Mouse (Mus musculus): ENCODE measurements around the gene Matn4. TPM values are rescaled to one million over a fixed set of nuclear protein-coding genes. Genes with fewer than 3 reads are reported as not detected.

Gene Matn4
- polyA plus RNA-seq, 1 experiment, result 78.0 TPM

DNA sequence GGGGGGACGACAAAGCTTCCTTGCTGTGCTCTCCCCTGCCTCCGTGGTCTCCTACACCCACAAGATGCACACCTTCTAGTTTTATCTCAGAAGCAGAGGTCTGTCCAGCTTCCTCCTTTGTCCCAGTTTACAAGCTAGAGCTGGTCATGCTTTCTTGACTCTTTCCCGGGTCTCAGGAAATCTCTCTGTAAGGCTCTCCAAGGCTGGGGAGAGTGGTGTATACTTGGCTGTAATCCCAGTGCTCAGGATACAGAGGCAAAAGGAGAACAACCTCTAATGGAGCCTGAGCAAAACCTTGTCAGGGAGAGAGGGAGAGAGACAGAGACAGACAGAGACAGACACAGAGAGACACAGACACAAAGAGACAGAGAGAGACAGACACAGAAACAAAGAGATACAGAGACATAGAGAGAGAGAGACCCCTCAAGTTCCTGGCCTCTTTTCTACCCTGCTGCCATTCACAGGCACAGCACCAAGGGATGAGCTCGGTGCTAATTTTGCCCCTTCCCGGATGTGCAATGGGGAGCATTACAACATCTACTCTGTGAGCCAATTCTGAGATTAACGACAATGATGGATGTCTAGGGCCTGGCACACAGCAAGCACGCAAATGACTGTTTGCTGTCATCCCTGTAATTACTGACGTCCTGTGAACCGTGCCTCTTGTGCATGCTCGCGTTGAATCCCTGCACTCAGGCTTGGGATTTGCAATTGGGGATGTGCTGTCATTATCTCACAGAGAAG is 21.1 kb downstream of the Matn4 start:
- DNase-seq, result no peak
- WGBS, result 35% methylated on average over 11 of the region's 11 CpGs

GRCm38 (mm10) chr2:164382971-164383370 is 22.0 kb downstream of the Matn4 start:
- no peak for DNase-seq
- Histone ChIP-seq H3K4me1 (ENCODE audit: control insufficient read depth, insufficient read depth, low read length) (no peaks in the 10 kb centered on the region; the same call in 1 of the 2 replicates), H3K4me3 (replicated peaks; ENCODE audit: extremely low read depth, low read depth, low read length) (no peak overlapping the region)
- 55% methylated on average over 3 of the region's 3 CpGs for WGBS
- TF ChIP-seq POLR2A (IDR thresholded peaks at IDR 0.05; ENCODE audit: borderline replicate concordance, extremely low read depth, low read depth, low read length), result no peak
- TF ChIP-seq CTCF (IDR thresholded peaks at IDR 0.05; ENCODE audit: insufficient read depth, low read length), result no peak

More for the DNA sequence above, 21.1 kb downstream of the Matn4 start:
- TF ChIP-seq POLR2A (IDR thresholded peaks at IDR 0.05; ENCODE audit: borderline replicate concordance, extremely low read depth, low read depth, low read length) (no peak), CTCF (IDR thresholded peaks at IDR 0.05; ENCODE audit: insufficient read depth, low read length) (no peak)
- Histone ChIP-seq H3K4me1 (ENCODE audit: control insufficient read depth, insufficient read depth, low read length) (no peaks in the 10 kb centered on the region; the same call in 1 of the 2 replicates), H3K4me3 (replicated peaks; ENCODE audit: extremely low read depth, low read depth, low read length) (no peak overlapping the region)

- Histone ChIP-seq H3K4me3 (replicated peaks; ENCODE audit: extremely low read depth, low read depth, low read length) (no peak overlapping the region), H3K4me1 (ENCODE audit: control insufficient read depth, insufficient read depth, low read length) (no peaks in the 10 kb centered on the region; the same call in 1 of the 2 replicates)
- TF ChIP-seq POLR2A (IDR thresholded peaks at IDR 0.05; ENCODE audit: borderline replicate concordance, extremely low read depth, low read depth, low read length) (no peak), CTCF (IDR thresholded peaks at IDR 0.05; ENCODE audit: insufficient read depth, low read length) (no peak)
- no peak for DNase-seq
- WGBS, result 82% methylated on average over 8 of the region's 8 CpGs
Observed at GRCm38 (mm10) chr2:164381726-164382125, 23.2 kb downstream of the Matn4 start.

DNA sequence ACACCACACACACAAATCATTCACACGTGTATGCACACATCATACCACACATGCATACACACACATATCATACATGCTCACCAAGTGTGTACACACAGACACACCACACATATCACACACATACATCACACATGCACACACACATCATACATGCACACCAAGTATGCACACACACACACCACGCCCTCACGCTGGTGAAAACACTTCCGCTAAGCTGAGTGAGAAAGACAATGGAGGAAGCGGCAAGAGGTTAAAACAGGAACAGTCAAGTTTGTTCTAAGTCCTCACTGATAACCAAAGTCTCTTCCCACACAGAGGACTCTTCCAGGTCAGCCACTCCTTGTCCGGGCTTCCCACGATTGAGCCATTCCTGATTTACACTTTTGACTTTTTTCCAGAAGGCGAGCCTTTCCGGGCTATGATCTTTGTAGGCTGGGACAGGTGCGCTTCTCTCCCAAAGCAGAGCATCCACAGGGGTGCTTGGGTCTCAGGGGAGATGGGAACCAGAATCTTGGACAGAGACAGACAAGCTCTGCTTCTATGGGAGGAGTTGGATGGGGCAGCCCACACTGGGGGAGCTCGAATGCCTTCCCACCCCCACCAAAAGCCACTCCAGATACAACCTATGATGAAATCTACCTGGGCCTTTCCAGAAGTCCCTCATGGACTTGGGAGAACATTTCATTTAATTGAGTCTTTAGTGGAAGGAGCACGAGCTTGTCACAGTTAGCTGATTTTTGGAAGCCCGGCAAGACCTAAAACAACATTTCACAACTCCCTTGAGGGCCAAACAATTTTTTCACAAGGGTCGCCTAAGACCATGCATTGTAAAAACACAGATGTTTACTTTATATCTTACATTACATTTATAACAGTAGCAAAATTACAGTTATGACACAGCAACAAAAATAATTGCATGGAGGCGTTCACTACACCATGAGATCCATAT is 27.2 kb downstream of the Matn4 start:
- no peak for TF ChIP-seq POLR2A (IDR thresholded peaks at IDR 0.05; ENCODE audit: borderline replicate concordance, extremely low read depth, low read depth, low read length)
- no peak for TF ChIP-seq CTCF (IDR thresholded peaks at IDR 0.05; ENCODE audit: insufficient read depth, low read length)
- WGBS, result 72% methylated on average over 15 of the region's 15 CpGs
- Histone ChIP-seq H3K4me1 (ENCODE audit: control insufficient read depth, insufficient read depth, low read length) (no peaks in the 10 kb centered on the region; the same call in 1 of the 2 replicates), H3K4me3 (replicated peaks; ENCODE audit: extremely low read depth, low read depth, low read length) (no peak overlapping the region)
- no peak for DNase-seq

GRCm38 (mm10) chr2:164373187-164373586 is 31.8 kb downstream of the Matn4 start:
- TF ChIP-seq CTCF (IDR thresholded peaks at IDR 0.05; ENCODE audit: insufficient read depth, low read length) (no peak), POLR2A (IDR thresholded peaks at IDR 0.05; ENCODE audit: borderline replicate concordance, extremely low read depth, low read depth, low read length) (no peak)
- H3K4me3 ChIP-seq (replicated peaks; ENCODE audit: extremely low read depth, low read depth, low read length), result no peak overlapping the region
- H3K4me1 ChIP-seq (ENCODE audit: control insufficient read depth, insufficient read depth, low read length), result no peaks in the 10 kb centered on the region; the same call in 1 of the 2 replicates
- no peak for DNase-seq
- WGBS, result 14% methylated on average over 4 of the region's 4 CpGs

- Histone ChIP-seq H3K4me3 (replicated peaks; ENCODE audit: extremely low read depth, low read depth, low read length) (no peak overlapping the region), H3K4me1 (ENCODE audit: control insufficient read depth, insufficient read depth, low read length) (no peaks in the 10 kb centered on the region; the same call in 1 of the 2 replicates)
- DNase-seq, result no peak
- 13% methylated on average over 3 of the region's 3 CpGs for WGBS
- TF ChIP-seq POLR2A (IDR thresholded peaks at IDR 0.05; ENCODE audit: borderline replicate concordance, extremely low read depth, low read depth, low read length) (no peak), CTCF (IDR thresholded peaks at IDR 0.05; ENCODE audit: insufficient read depth, low read length) (no peak)
Observed at GRCm38 (mm10) chr2:164372408-164373053, 32.4 kb downstream of the Matn4 start.

DNA sequence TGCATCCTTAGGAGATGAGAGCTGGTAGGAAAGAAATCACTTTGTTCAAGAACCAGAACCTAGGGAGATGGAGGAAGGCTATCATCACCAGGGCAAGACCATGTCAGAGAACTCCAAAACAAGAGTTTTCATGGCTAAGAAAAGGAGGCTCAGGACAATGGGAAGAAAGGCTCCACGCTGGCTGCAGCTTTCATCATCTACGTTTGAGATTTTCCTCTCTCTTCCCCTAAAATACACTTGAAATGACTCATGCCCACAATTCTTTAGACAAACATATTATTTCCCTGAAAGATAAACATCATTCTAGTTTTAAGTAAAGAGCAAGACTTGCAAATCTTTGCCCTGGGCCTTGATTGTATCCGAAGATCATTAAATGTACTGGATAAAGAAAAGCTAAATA is 33.6 kb downstream of the Matn4 start:
- H3K4me1 ChIP-seq (ENCODE audit: control insufficient read depth, insufficient read depth, low read length), result no peaks in the 10 kb centered on the region; the same call in 1 of the 2 replicates
- DNase-seq, result no peak
- no peak for TF ChIP-seq CTCF (IDR thresholded peaks at IDR 0.05; ENCODE audit: insufficient read depth, low read length)
- 67% methylated on average over 3 of the region's 3 CpGs for WGBS
- no peak overlapping the region for H3K4me3 ChIP-seq (replicated peaks; ENCODE audit: extremely low read depth, low read depth, low read length)

- Histone ChIP-seq H3K4me3 (replicated peaks; ENCODE audit: extremely low read depth, low read depth, low read length) (no peak overlapping the region), H3K4me1 (ENCODE audit: control insufficient read depth, insufficient read depth, low read length) (no peaks in the 10 kb centered on the region; the same call in 1 of the 2 replicates)
- no peak for TF ChIP-seq POLR2A (IDR thresholded peaks at IDR 0.05; ENCODE audit: borderline replicate concordance, extremely low read depth, low read depth, low read length)
- TF ChIP-seq CTCF (IDR thresholded peaks at IDR 0.05; ENCODE audit: insufficient read depth, low read length), result no peak
- WGBS, result 49% methylated on average over 6 of the region's 6 CpGs
- no peak for DNase-seq
Observed at GRCm38 (mm10) chr2:164368620-164369105, 36.3 kb downstream of the Matn4 start.

DNA sequence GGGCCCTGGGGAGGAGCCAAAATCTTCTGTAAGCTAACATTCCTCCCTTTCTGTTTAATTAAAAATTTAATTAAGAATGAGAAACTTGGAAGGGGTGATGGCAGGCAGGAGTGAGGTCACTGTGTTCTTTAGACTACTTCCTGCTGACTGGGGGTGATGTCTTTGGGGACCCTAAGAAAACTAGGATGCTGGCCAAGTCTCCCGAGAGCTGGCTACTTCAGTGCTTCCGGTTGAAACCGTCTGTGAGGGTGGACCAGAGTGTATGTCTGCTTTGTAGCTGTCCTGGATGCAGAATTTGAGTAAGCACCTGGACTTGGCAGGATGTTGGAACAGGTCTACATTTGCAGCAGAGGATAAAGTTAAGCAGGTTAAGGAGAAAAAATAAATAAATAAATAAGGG is 38.0 kb downstream of the Matn4 start:
- Histone ChIP-seq H3K4me3 (replicated peaks; ENCODE audit: extremely low read depth, low read depth, low read length) (no peak overlapping the region), H3K4me1 (ENCODE audit: control insufficient read depth, insufficient read depth, low read length) (no peaks in the 10 kb centered on the region)
- TF ChIP-seq POLR2A (IDR thresholded peaks at IDR 0.05; ENCODE audit: borderline replicate concordance, extremely low read depth, low read depth, low read length) (no peak), CTCF (IDR thresholded peaks at IDR 0.05; ENCODE audit: insufficient read depth, low read length) (no peak)
- DNase-seq, result no peak
- WGBS, result 30% methylated on average over 3 of the region's 3 CpGs
